Mouse (Mus musculus): ENCODE results near the gene Ccr7.

Ccr7 gene

GRCm38 (mm10) chr11:99137385-99137784 is 17.5 kb downstream of the Ccr7 start:
- DNase-seq (ENCODE audit: low spot score in 2 of 2) = no peak

- no peak for DNase-seq (ENCODE audit: low spot score in 2 of 2)
Observed at GRCm38 (mm10) chr11:99136961-99137360, 17.9 kb downstream of the Ccr7 start.

- peak in 1 of 2 experiments; percentile 34 for DNase-seq (ENCODE audit: low spot score in 2 of 2)
Observed at GRCm38 (mm10) chr11:99136361-99136760, 18.5 kb downstream of the Ccr7 start.

- DNase-seq (ENCODE audit: low spot score in 2 of 2) = no peak
Observed at GRCm38 (mm10) chr11:99135047-99135440, 19.8 kb downstream of the Ccr7 start.

GRCm38 (mm10) chr11:99134266-99135046 is 20.4 kb downstream of the Ccr7 start:
- no peak for DNase-seq (ENCODE audit: low spot score in 2 of 2)

- no peak for DNase-seq (ENCODE audit: low spot score in 2 of 2)
Observed at GRCm38 (mm10) chr11:99133285-99133897, 21.5 kb downstream of the Ccr7 start.

GRCm38 (mm10) chr11:99132091-99132730 is 22.7 kb downstream of the Ccr7 start:
- DNase-seq (ENCODE audit: low spot score in 2 of 2) = no peak

GRCm38 (mm10) chr11:99131463-99131840 is 23.4 kb downstream of the Ccr7 start:
- no peak for DNase-seq (ENCODE audit: low spot score in 2 of 2)

- DNase-seq (ENCODE audit: low spot score in 2 of 2) = no peak
Observed at GRCm38 (mm10) chr11:99130736-99131462, 24.0 kb downstream of the Ccr7 start.

GRCm38 (mm10) chr11:99129287-99129686 is 25.6 kb downstream of the Ccr7 start:
- DNase-seq (ENCODE audit: low spot score in 2 of 2) = no peak

- DNase-seq (ENCODE audit: low spot score in 2 of 2) = no peak
Observed at GRCm38 (mm10) chr11:99127785-99128682, 26.8 kb downstream of the Ccr7 start.

- no peak for DNase-seq (ENCODE audit: low spot score in 2 of 2)
Observed at GRCm38 (mm10) chr11:99126482-99127253, 28.2 kb downstream of the Ccr7 start.

- no peak for DNase-seq (ENCODE audit: low spot score in 2 of 2)
Observed at GRCm38 (mm10) chr11:99124635-99125029, 30.2 kb downstream of the Ccr7 start.

- peak in 1 of 2 experiments; percentile 47 for DNase-seq (ENCODE audit: low spot score in 2 of 2)
Observed at GRCm38 (mm10) chr11:99123977-99124634, 30.8 kb downstream of the Ccr7 start.

- no peak for DNase-seq (ENCODE audit: low spot score in 2 of 2)
Observed at GRCm38 (mm10) chr11:99122703-99123102, 32.2 kb downstream of the Ccr7 start.

- DNase-seq (ENCODE audit: low spot score in 2 of 2) = no peak
Observed at GRCm38 (mm10) chr11:99121218-99121631, 33.7 kb downstream of the Ccr7 start.

- DNase-seq (ENCODE audit: low spot score in 2 of 2) = no peak
Observed at GRCm38 (mm10) chr11:99120524-99121217, 34.2 kb downstream of the Ccr7 start.

GRCm38 (mm10) chr11:99118963-99119362 is 35.9 kb downstream of the Ccr7 start:
- no peak for DNase-seq (ENCODE audit: low spot score in 2 of 2)

GRCm38 (mm10) chr11:99118420-99118819 is 36.5 kb downstream of the Ccr7 start:
- no peak for DNase-seq (ENCODE audit: low spot score in 2 of 2)
